Mouse (Mus musculus) gastrocnemius, adult 2 months (tissue): Measurements from ENCODE around the gene Casc1. TPM values are rescaled to one million over a fixed set of nuclear protein-coding genes. Genes with fewer than 3 reads are reported as not detected.

Source experiments
- DNase-seq: peaks from one replicate; pipeline ENCODE4 v3.0.0; 2022
- H3K27ac ChIP-seq: fragments of 200-600 bp; 2 replicates; pipeline ENCODE4 v1.8.1; 2022; ENCODE audit warnings: mild to moderate bottlenecking
- H3K4me3 ChIP-seq: fragments of 200-600 bp; 2 replicates; pipeline ENCODE4 v1.8.1; 2022; ENCODE audit warnings: mild to moderate bottlenecking, moderate library complexity
- CTCF ChIP-seq: fragments of 200-600 bp; IDR thresholded peaks from 2 replicates; pipeline ENCODE4 v1.8.1; 2022; ENCODE audit warnings: antibody characterized with exemption, mild to moderate bottlenecking, moderate library complexity
- intact Hi-C: fragments of 180-260 bp; cut with DNase I; formaldehyde crosslinking; loops from one replicate; pipeline ENCODE4 v1.15.1; 2025
- total RNA-seq, 2 experiments: library from RNA; stranded (reverse); gene quantifications; 2 replicates each; pipeline ENCODE4 v1.2.3; 2021

The Casc1 gene
- total RNA-seq, 2 experiments from 2014 or later = 0.18 to 0.36 TPM

- no peak for DNase-seq
- Histone ChIP-seq H3K27ac (no peak overlapping the region), H3K4me3 (no peak overlapping the region)
- no peak for TF ChIP-seq CTCF
- intact Hi-C loops = no loop called here
Measured at GRCm38 (mm10) chr6:145234391-145234790, 23.6 kb upstream of the Casc1 start.

GRCm38 (mm10) chr6:145226296-145226695 lies 15.5 kb upstream of the Casc1 start:
- Histone ChIP-seq H3K27ac (no peak overlapping the region), H3K4me3 (no peak overlapping the region)
- intact Hi-C loops = no loop called here
- peak; percentile 36 for DNase-seq
- TF ChIP-seq CTCF = no peak

GRCm38 (mm10) chr6:145224246-145224645 lies 13.4 kb upstream of the Casc1 start:
- intact Hi-C loops = no loop called here
- Histone ChIP-seq H3K4me3 (no peak overlapping the region), H3K27ac (no peak overlapping the region)
- DNase-seq = no peak
- no peak for TF ChIP-seq CTCF

- DNase-seq = no peak
- no peak for TF ChIP-seq CTCF
- H3K4me3 ChIP-seq = no peak overlapping the region
- intact Hi-C loops = no loop called here
- H3K27ac ChIP-seq = no peak overlapping the region
Measured at GRCm38 (mm10) chr6:145215826-145216225, 5.0 kb upstream of the Casc1 start.

GRCm38 (mm10) chr6:145213916-145214315 lies 3.1 kb upstream of the Casc1 start:
- Histone ChIP-seq H3K4me3 (no peak overlapping the region), H3K27ac (no peak overlapping the region)
- TF ChIP-seq CTCF = no peak
- intact Hi-C loops = loop anchor here (5.0 kb wide), 1 partner anchor 33 kb away; no protein-coding TSS in a partner anchor
- DNase-seq = no peak

DNA sequence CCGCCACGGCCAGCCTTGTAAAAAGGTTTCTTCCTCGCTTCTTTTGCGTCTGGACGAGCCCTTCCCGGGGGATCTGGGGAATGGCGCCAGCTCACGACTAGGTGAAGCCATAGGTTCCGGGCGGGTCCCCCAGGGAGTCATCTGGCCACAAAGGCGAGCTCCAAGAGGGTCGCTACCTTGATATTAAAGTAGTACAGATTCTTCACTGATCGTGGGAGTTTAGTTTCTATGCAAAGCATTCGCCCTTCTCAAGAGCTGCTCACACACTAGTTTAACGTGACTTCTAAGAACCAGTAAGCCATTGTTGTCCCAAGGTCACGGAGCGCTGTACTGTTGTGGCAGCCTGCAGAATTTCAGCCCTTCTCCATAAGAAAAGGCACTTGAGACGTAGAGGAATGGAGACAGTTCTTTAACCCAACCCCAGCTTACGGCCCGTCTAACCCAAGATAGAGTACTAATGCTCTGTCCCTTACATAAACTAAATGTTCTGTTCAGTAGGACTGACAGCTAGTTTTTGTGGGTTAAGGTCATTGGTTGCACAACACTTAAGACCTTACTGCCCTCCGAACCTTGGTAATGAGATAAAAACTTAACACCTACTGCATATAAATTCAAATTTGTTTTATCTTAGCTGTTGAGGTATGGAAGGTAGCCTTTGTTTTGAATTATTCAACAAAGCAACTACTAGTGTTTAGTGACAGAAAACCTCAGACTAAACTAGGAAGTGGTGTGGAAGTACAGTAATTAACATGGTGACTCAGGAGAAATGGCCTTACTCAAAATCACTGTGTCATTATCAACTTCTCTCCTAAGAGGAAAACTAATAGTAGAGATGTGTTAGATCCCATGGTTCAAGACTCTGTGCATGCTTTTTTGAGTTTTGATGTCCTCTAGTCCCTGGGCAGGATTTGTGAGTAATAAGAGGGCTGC lies 836 bp upstream of the Casc1 start:
- no peak for TF ChIP-seq CTCF
- H3K27ac ChIP-seq = peak overlapping the region; percentile 96
- no peak for DNase-seq
- H3K4me3 ChIP-seq = peak overlapping the region; percentile 93
- intact Hi-C loops = loop anchor here (5.0 kb wide), 1 partner anchor 36 kb away; no protein-coding TSS in a partner anchor

GRCm38 (mm10) chr6:145210056-145210680 lies 637 bp downstream of the Casc1 start:
- intact Hi-C loops = loop anchor here (5.0 kb wide), 1 partner anchor 37 kb away; no protein-coding TSS in a partner anchor
- Histone ChIP-seq H3K4me3 (peak overlapping the region; percentile 93), H3K27ac (peak overlapping the region; percentile 61; the same call in 1 of the 2 replicates)
- TF ChIP-seq CTCF = no peak
- DNase-seq = no peak

GRCm38 (mm10) chr6:145205142-145205541 lies 5.7 kb downstream of the Casc1 start:
- no peak for TF ChIP-seq CTCF
- intact Hi-C loops = no loop called here
- Histone ChIP-seq H3K27ac (no peak overlapping the region), H3K4me3 (no peak overlapping the region)
- no peak for DNase-seq

- intact Hi-C loops = no loop called here
- H3K4me3 ChIP-seq = no peak overlapping the region
- no peak for DNase-seq
Measured at GRCm38 (mm10) chr6:145204440-145204839, 6.4 kb downstream of the Casc1 start.

GRCm38 (mm10) chr6:145202432-145203125 lies 8.2 kb downstream of the Casc1 start:
- intact Hi-C loops = no loop called here
- H3K4me3 ChIP-seq = no peak overlapping the region
- DNase-seq = no peak
- no peak for TF ChIP-seq CTCF
- H3K27ac ChIP-seq = no peak overlapping the region

More at GRCm38 (mm10) chr6:145204440-145204839, 6.4 kb downstream of the Casc1 start:
- no peak for TF ChIP-seq CTCF
- H3K27ac ChIP-seq = no peak overlapping the region

GRCm38 (mm10) chr6:145197949-145198686 lies 12.7 kb downstream of the Casc1 start:
- Histone ChIP-seq H3K4me3 (no peak overlapping the region), H3K27ac (no peak overlapping the region)
- no peak for DNase-seq
- intact Hi-C loops = no loop called here
- TF ChIP-seq CTCF = no peak

- H3K4me3 ChIP-seq = no peak overlapping the region
- no peak for TF ChIP-seq CTCF
- no peak for DNase-seq
- no peak overlapping the region for H3K27ac ChIP-seq
- intact Hi-C loops = no loop called here
Measured at GRCm38 (mm10) chr6:145193446-145193845, 17.4 kb downstream of the Casc1 start.
